Mouse (Mus musculus) kidney, adult 2 months (tissue): ENCODE data around the gene Pgm5. TPM values are rescaled to one million over a fixed set of nuclear protein-coding genes. Genes with fewer than 3 reads are reported as not detected.
A peak's percentile ranks its signal among the peaks of the same experiment; 100 is the strongest.

ENCODE experiments used
- DNase-seq: peaks from one replicate; pipeline ENCODE4 v3.0.0; 2021
- H3K27ac ChIP-seq: fragments of 200-500 bp; 2 replicates; pipeline ENCODE4 v1.5.1; 2012; ENCODE audit warnings: low read depth, low read length, control low read depth, inconsistent platforms; ENCODE audit not compliant: insufficient read depth
- H3K27me3 ChIP-seq: fragments of 200-500 bp; replicated peaks from 2 replicates; pipeline ENCODE4 v1.6.1; 2012; ENCODE audit warnings: mild to moderate bottlenecking, moderate library complexity, low read length, inconsistent platforms; ENCODE audit not compliant: control insufficient read depth, insufficient read depth
- H3K36me3 ChIP-seq: fragments of 200-500 bp; 2 replicates; pipeline ENCODE4 v1.6.1; 2012; ENCODE audit warnings: mild to moderate bottlenecking, moderate library complexity, low read length, inconsistent platforms; ENCODE audit not compliant: control insufficient read depth, insufficient read depth
- H3K4me1 ChIP-seq: fragments of 200-500 bp; 2 replicates; pipeline ENCODE4 v1.6.1; 2011; ENCODE audit warnings: low read length; ENCODE audit not compliant: control insufficient read depth, insufficient read depth
- H3K4me3 ChIP-seq: fragments of 200-500 bp; 2 replicates; pipeline ENCODE4 v1.5.1; 2011; ENCODE audit warnings: mild to moderate bottlenecking, low read depth, low read length, control low read depth; ENCODE audit not compliant: insufficient read depth
- CTCF ChIP-seq: fragments of 200-500 bp; conservative IDR thresholded peaks from 2 replicates; pipeline ENCODE4 v1.5.1; 2011; ENCODE audit warnings: low read depth, mild to moderate bottlenecking, control low read depth, low read length, moderate library complexity, mixed read lengths; ENCODE audit not compliant: insufficient read depth, insufficient read length
- POLR2A ChIP-seq: fragments of 200-500 bp; IDR thresholded peaks from one replicate; pipeline ENCODE4 v1.6.1; 2011; ENCODE audit warnings: low read depth, low read length, control low read depth
- WGBS: fragments of 180-500 bp; shearing (Covaris S2); methylation state at CpG from one replicate; pipeline ENCODE4 v1.1.7; 2018; 5-methylcytosine and 5-hydroxymethylcytosine counted together
- polyA plus RNA-seq: library from polyadenylated mRNA; depleted of rRNA; stranded (reverse); fragments of >200 nt; gene quantifications from 2 replicates; pipeline ENCODE4 v1.2.3, GENCODE M21; 2012

Pgm5 gene
- polyA plus RNA-seq, 1 experiment = 10.7 TPM

GRCm38 (mm10) chr19:24824517-24824916 lies 37.1 kb downstream of the Pgm5 start:
- WGBS = 52% methylated on average over 4 of the region's 4 CpGs
- no peak for TF ChIP-seq CTCF
- TF ChIP-seq POLR2A = no peak

GRCm38 (mm10) chr19:24815661-24816221 lies 45.9 kb downstream of the Pgm5 start:
- Histone ChIP-seq H3K36me3 (no peaks in the 10 kb centered on the region), H3K27ac (no peak overlapping the region), H3K4me3 (no peak overlapping the region), H3K27me3 (no peaks in the 10 kb centered on the region), H3K4me1 (no peaks in the 10 kb centered on the region)
- WGBS = 52% methylated on average over 12 of the region's 12 CpGs
- TF ChIP-seq POLR2A (no peak), CTCF (no peak)
- DNase-seq = no peak

More at GRCm38 (mm10) chr19:24824517-24824916, 37.1 kb downstream of the Pgm5 start:
- no peak for DNase-seq
- H3K27ac ChIP-seq = no peak overlapping the region
- no peaks in the 10 kb centered on the region for H3K27me3 ChIP-seq
- no peaks in the 10 kb centered on the region for H3K4me1 ChIP-seq
- H3K4me3 ChIP-seq = no peak overlapping the region
- no peaks in the 10 kb centered on the region for H3K36me3 ChIP-seq

- no peak for DNase-seq
- Histone ChIP-seq H3K4me1 (no peaks in the 10 kb centered on the region), H3K27me3 (no peaks in the 10 kb centered on the region), H3K4me3 (no peak overlapping the region), H3K27ac (no peak overlapping the region), H3K36me3 (no peaks in the 10 kb centered on the region)
- TF ChIP-seq POLR2A (no peak), CTCF (no peak)
- WGBS = 89% methylated on average over 8 of the region's 8 CpGs
These were observed 48.8 kb downstream of the Pgm5 start for GRCm38 (mm10) chr19:24812861-24813293.

DNA sequence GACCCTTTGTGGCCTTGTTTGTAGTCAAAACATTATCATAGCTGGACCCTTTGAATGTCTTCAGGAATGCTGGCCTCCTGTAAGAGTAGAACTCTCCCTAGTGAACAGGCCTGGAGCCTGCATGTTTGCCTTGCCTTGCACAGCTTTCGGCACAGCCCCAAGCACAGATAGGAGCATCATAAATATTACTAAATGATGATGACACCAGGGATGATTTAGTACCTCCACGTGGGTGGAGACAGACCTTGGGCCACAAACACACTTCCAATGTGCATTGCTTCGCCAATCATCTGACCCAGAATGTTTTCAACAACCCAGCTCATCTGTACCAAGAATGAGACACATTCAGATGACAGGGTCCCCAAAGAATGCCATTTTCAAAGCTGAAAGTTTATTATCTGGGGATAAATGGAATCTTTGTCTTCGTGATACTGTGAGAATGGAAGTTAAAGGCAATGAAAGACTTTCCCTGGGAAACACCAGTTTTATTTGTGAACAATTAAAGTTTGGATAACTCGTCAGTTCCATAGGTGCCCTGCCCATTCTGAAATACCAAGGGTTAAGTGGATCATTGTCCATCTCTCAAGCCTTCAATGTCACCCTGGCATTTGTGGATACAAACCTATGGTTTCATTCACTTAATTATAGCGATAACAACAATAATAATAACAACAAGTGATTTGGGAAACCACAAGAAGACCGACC lies 49.4 kb downstream of the Pgm5 start:
- Histone ChIP-seq H3K36me3 (no peaks in the 10 kb centered on the region), H3K27ac (no peak overlapping the region), H3K27me3 (no peaks in the 10 kb centered on the region), H3K4me3 (no peak overlapping the region), H3K4me1 (no peaks in the 10 kb centered on the region)
- TF ChIP-seq POLR2A = no peak
- TF ChIP-seq CTCF = no peak
- no peak for DNase-seq
- 83% methylated on average over 7 of the region's 7 CpGs for WGBS

DNA sequence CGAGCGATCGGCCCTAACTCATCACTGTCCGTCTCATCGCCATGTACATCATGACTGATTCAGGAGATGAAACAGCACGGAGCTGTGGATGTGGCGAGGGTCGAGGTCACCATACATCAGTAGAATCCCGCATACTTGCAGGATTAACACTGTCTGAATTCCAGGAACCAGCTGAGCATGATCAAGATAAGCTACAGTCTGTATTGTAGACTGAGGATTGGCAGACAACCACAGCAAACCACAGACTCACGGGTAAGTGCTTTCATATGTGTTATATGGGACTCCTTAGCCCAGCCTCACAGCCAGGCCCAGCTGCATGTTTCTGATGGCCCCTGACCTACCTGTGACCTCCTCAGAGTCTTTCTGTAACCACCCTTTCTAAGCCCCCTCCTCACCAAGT lies 50.2 kb downstream of the Pgm5 start:
- no peak overlapping the region for H3K27ac ChIP-seq
- no peak overlapping the region for H3K4me3 ChIP-seq
- no peak for DNase-seq
- 77% methylated on average over 10 of the region's 10 CpGs for WGBS
- H3K27me3 ChIP-seq = no peaks in the 10 kb centered on the region
- H3K4me1 ChIP-seq = no peaks in the 10 kb centered on the region
- no peaks in the 10 kb centered on the region for H3K36me3 ChIP-seq
- TF ChIP-seq POLR2A (no peak), CTCF (no peak)

DNA sequence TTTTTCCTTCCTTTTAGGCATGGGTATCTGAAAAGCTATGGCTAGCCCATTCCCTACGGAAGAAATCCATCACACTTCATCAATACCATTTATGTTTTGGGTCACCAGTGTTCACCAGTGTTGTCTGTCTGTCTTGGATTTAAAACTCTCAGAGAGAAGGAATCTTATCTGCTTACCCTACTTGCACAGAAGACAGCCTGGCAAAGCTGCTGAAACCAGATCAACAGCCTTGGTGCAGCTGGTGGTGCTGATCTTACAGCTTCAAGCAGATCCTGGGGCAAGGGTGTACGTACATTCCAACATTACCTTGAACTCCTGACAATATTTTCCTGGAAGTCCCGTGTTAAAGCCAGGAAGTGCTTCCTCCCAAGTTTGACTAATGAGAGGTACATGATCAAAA lies 55.6 kb downstream of the Pgm5 start:
- 76% methylated on average over 3 of the region's 3 CpGs for WGBS
- Histone ChIP-seq H3K4me1 (no peaks in the 10 kb centered on the region), H3K27me3 (no peaks in the 10 kb centered on the region), H3K4me3 (no peak overlapping the region), H3K27ac (no peak overlapping the region), H3K36me3 (no peaks in the 10 kb centered on the region)
- TF ChIP-seq CTCF (no peak), POLR2A (no peak)
- no peak for DNase-seq

GRCm38 (mm10) chr19:24797606-24798005 lies 64.0 kb downstream of the Pgm5 start:
- TF ChIP-seq POLR2A = no peak
- WGBS = 45% methylated on average over 9 of the region's 9 CpGs
- Histone ChIP-seq H3K36me3 (no peaks in the 10 kb centered on the region), H3K27me3 (no peaks in the 10 kb centered on the region), H3K27ac (no peak overlapping the region), H3K4me3 (no peak overlapping the region), H3K4me1 (no peaks in the 10 kb centered on the region)
- DNase-seq = peak; percentile 23
